Mouse (Mus musculus) kidney, postnatal 25 days (tissue): ENCODE measurements around the gene Olfr1281.
"Not testable (repeated sequence)": the region's sequence is repeated elsewhere in the genome, so short reads cannot be mapped to it uniquely, and the experiment has no call there.

ENCODE experiments used
- DNase-seq, 2 experiments: peaks; one replicate each; pipeline ENCODE4 v3.0.0; 2021; ENCODE audit warnings: mixed read lengths in 2 of 2

The Olfr1281 gene

GRCm38 (mm10) chr2:111326220-111326619, at the start of gene Olfr1281:
Olfr1281 (plus strand) TSS chr2:111326520.
- DNase-seq, result no peak

- no peak for DNase-seq
These were observed 36.5 kb upstream of the Olfr1281 start, which contains the start of gene Olfr1278 for GRCm38 (mm10) chr2:111289836-111290235. Olfr1278 (plus strand) TSS chr2:111290136.

- no peak for DNase-seq
These were observed 27.8 kb upstream of the Olfr1281 start for GRCm38 (mm10) chr2:111298541-111298940.

- DNase-seq, result no peak
These were observed 25.9 kb upstream of the Olfr1281 start, which contains the start of gene Olfr1279 for GRCm38 (mm10) chr2:111300374-111300773. Olfr1279 (plus strand) TSS chr2:111300635.

GRCm38 (mm10) chr2:111313717-111314116, 12.6 kb upstream of the Olfr1281 start, which contains the start of gene Olfr1280:
Olfr1280 (plus strand) TSS chr2:111314017.
- DNase-seq, result no peak

- DNase-seq, result not testable (repeated sequence)
These were observed 7.4 kb downstream of the Olfr1281 start for GRCm38 (mm10) chr2:111333721-111334120.

- no peak for DNase-seq
These were observed 9.7 kb downstream of the Olfr1281 start, which contains the start of gene Olfr1282 for GRCm38 (mm10) chr2:111335976-111336375. Olfr1282 (minus strand) TSS chr2:111336076.

- DNase-seq, result no peak
These were observed 40.2 kb downstream of the Olfr1281 start, which contains the start of gene Olfr1283 for GRCm38 (mm10) chr2:111366490-111366889. Olfr1283 (plus strand) TSS chr2:111366790.

- DNase-seq, result no peak
These were observed 48.9 kb downstream of the Olfr1281 start, which contains the start of gene Olfr1284 for GRCm38 (mm10) chr2:111375222-111375621. Olfr1284 (plus strand) TSS chr2:111375522.
